Mouse (Mus musculus) adrenal gland, postnatal 25 days (tissue): ENCODE results near the gene Gpatch4. TPM values are rescaled to one million over a fixed set of nuclear protein-coding genes. Genes with fewer than 3 reads are reported as not detected.

Experiments used
- DNase-seq: peaks from one replicate; pipeline ENCODE4 v3.0.0; 2021; ENCODE audit warnings: mixed read lengths
- total RNA-seq: library from RNA; stranded (reverse); gene quantifications from 2 replicates; pipeline ENCODE4 v1.2.3, GENCODE M21; 2021

Gpatch4 gene
- total RNA-seq, 1 experiment from 2014 or later = 14.1 TPM

DNA sequence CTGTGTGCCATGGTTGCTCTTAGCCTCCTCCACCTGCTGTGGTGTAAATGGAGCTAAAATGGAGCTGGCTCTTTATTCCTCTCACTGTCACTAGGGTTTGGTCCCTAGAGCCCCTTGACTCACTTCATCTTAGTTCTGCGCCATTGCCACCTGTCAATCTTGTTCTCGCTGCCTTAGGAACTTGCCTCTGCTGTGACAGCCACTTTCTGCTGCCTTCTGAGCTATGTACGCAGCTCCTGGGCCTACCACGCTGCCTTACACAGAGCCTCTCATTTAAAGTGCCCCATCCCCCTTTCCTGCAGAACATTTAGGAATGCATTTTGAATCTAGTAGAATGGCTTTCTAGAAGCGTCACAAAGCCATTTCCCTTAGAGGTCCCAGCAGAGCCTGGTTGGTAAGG, 51.2 kb downstream of the Gpatch4 start:
- DNase-seq = no peak

DNA sequence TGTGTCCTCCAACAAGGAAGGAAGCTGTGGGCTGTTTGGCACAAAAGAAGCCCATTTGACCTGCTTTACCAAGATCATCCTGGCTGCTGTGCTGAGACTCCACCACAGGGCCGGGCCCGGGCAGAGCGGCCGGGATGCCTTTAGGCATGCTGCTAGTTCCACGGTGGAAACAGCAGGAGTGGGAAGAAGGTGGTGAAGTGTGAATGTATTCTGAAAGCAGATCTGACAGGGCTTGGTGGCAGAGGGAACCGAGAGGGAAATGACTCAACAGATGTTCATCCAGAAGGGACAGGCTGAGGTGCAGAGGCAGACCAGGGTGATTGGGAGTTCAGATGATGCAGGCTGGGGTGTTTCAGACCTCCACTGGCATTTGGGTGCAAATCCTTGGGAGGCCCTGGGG, 54.8 kb downstream of the Gpatch4 start:
- DNase-seq = no peak

DNA sequence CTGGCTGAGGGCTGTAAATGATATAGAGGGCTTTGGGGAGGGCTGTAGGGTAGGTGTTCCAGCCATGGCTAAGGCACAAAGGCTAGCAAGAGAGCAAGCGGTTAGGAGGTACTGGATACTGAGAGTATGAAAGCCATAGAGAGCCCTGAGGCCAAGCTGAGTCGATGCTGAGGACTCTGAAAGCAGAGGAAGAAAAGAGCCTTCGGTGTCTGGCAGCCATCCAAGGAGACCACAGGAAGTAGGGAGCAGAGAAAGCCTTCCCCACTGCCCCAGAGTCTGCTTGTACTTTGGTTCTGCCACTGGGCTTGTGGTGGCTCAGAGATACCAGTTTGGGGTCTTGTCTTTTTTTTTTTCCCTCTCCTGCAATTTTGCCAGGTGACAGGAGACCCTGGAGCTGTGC, 57.3 kb downstream of the Gpatch4 start:
- DNase-seq = no peak

- peak; percentile 30 for DNase-seq
Measured at GRCm38 (mm10) chr3:88101736-88102135, 58.8 kb downstream of the Gpatch4 start.

- DNase-seq = no peak
Measured at GRCm38 (mm10) chr3:88102196-88102595, 59.3 kb downstream of the Gpatch4 start.

DNA sequence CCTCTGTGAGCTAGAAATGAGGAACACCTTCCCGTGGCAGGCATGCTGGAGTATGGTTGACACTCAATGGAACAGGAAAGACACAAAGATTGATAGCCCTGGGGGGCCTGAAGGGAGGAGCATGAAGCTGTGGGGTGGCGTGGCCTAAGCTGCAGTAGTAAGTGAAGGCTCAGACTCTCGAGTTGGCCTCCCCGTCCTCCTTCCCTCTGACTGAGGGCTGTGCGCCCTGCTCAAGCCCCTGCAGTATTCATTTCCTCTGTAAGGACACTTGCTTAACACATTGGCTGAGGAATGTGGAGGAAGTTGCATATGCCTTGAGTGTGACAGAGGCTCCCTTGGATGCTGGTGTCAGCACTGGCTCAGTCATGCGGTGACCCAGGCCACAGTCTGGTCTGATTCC, 59.7 kb downstream of the Gpatch4 start:
- no peak for DNase-seq

Other genes starting within 250 kb of the Gpatch4 start
- gene Ntrk1, start 247.9 kb upstream of the Gpatch4 start, total RNA-seq = 0.95 and 3.7 TPM in 2 replicates
- gene Insrr, start 246.2 kb upstream of the Gpatch4 start, total RNA-seq = 0.81 and 1.0 TPM in 2 replicates
- gene Pear1, start 218.8 kb upstream of the Gpatch4 start, total RNA-seq = 20.7 and 23.0 TPM in 2 replicates
- gene Sh2d2a, start 196.4 kb upstream of the Gpatch4 start, total RNA-seq = 0.15 TPM in 1 of 2 replicates, not detected in the other
- 55.3 and 56.1 TPM in 2 replicates for gene Prcc, start 157.5 kb upstream of the Gpatch4 start, total RNA-seq
- 173 and 198 TPM in 2 replicates for gene Hdgf, start 136.8 kb upstream of the Gpatch4 start, total RNA-seq
- 113 and 156 TPM in 2 replicates for gene Mrpl24, start 123.6 kb upstream of the Gpatch4 start, total RNA-seq
- gene Isg20l2, start 112.8 kb upstream of the Gpatch4 start, total RNA-seq = 22.7 and 22.8 TPM in 2 replicates
- gene Rrnad1, start 112.4 kb upstream of the Gpatch4 start, total RNA-seq = 17.9 and 24.1 TPM in 2 replicates
- gene Crabp2, start 94.4 kb upstream of the Gpatch4 start, total RNA-seq = not detected in 2 replicates
- 8.7 and 9.3 TPM in 2 replicates for gene Nes, start 72.0 kb upstream of the Gpatch4 start, total RNA-seq
- gene Bcan, start 42.9 kb upstream of the Gpatch4 start, total RNA-seq = 62.8 and 74.9 TPM in 2 replicates
- not detected in 2 replicates for gene Hapln2, start 15.5 kb upstream of the Gpatch4 start, total RNA-seq
- 126 and 140 TPM in 2 replicates for gene Naxe, start 15.4 kb downstream of the Gpatch4 start, total RNA-seq
- gene Ttc24, start 35.2 kb downstream of the Gpatch4 start, total RNA-seq = not detected in 2 replicates
- gene Iqgap3, start 38.9 kb downstream of the Gpatch4 start, total RNA-seq = 4.5 and 5.9 TPM in 2 replicates
- 104 TPM in 2 replicates for gene Mef2d, start 99.3 kb downstream of the Gpatch4 start, total RNA-seq
- gene Rhbg, start 211.6 kb downstream of the Gpatch4 start, total RNA-seq = 4.0 and 4.4 TPM in 2 replicates
- gene Gm38392, start 244.1 kb downstream of the Gpatch4 start, total RNA-seq = 1.6 and 2.5 TPM in 2 replicates